Mouse (Mus musculus) cortical plate, adult 2 months (tissue): ENCODE results near the gene Efna5. TPM values are rescaled to one million over a fixed set of nuclear protein-coding genes. Genes with fewer than 3 reads are reported as not detected.

ENCODE experiments used
- H3K27ac ChIP-seq: fragments of 200-500 bp; 2 replicates; pipeline ENCODE4 v1.5.1; 2012; ENCODE audit warnings: low read length, control low read depth, inconsistent platforms; ENCODE audit not compliant: insufficient read depth
- H3K4me1 ChIP-seq: fragments of 200-500 bp; 2 replicates; pipeline ENCODE4 v1.6.1; 2011; ENCODE audit warnings: low read length; ENCODE audit not compliant: control insufficient read depth, insufficient read depth
- H3K4me3 ChIP-seq: fragments of 200-500 bp; 2 replicates; pipeline ENCODE4 v1.5.1; 2011; ENCODE audit warnings: mild to moderate bottlenecking, low read length, control low read depth; ENCODE audit not compliant: insufficient read depth
- CTCF ChIP-seq: fragments of 200-500 bp; IDR thresholded peaks from 2 replicates; pipeline ENCODE4 v1.5.1; 2011; ENCODE audit warnings: mild to moderate bottlenecking, control low read depth, low read length; ENCODE audit not compliant: insufficient read depth; ENCODE audit errors: extremely low read depth
- POLR2A ChIP-seq: fragments of 200-500 bp; IDR thresholded peaks from 2 replicates; pipeline ENCODE4 v1.6.1; 2011; ENCODE audit warnings: mild to moderate bottlenecking, low read length, control low read depth; ENCODE audit not compliant: insufficient read depth; ENCODE audit errors: extremely low read depth
- polyA plus RNA-seq: library from polyadenylated mRNA; depleted of rRNA; stranded (reverse); fragments of >200 nt; gene quantifications from 2 replicates; pipeline ENCODE4 v1.2.3, GENCODE M21; 2012

The Efna5 gene
- polyA plus RNA-seq, 1 experiment, result 14.8 TPM

GRCm38 (mm10) chr17:62862298-62862999 lies 18.7 kb downstream of the Efna5 start:
- Histone ChIP-seq H3K4me1 (0 out of 2 replicates have a peak, but pooled peaks cover 2% of the 10 kb centered on the region), H3K27ac (no peak overlapping the region), H3K4me3 (no peak overlapping the region)
- TF ChIP-seq CTCF (no peak), POLR2A (no peak)

DNA sequence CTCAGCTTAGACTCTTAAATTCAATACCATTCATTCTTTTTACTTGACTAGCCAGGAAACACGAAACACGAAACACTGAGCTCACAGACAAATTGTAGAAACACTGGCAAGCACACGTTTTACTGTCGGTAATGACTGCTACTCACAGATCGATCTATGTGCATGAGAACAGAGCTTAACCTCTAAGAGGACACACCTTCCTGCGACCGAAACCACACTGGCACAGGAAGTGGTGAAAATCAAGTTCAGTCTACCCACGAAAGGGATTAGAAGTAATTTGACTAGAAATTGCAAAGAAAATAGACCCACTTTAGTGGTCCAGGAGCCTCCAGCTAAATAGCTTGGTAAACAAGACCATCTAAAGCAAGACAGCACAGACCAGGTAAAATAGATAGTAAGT lies 23.8 kb downstream of the Efna5 start:
- TF ChIP-seq CTCF (no peak), POLR2A (no peak)
- H3K27ac ChIP-seq, result no peak overlapping the region
- H3K4me1 ChIP-seq, result peaks cover 2% of the 10 kb centered on the region
- H3K4me3 ChIP-seq, result no peak overlapping the region

GRCm38 (mm10) chr17:62853741-62854140 lies 27.4 kb downstream of the Efna5 start:
- no peak overlapping the region for H3K4me3 ChIP-seq
- peaks cover 5% of the 10 kb centered on the region for H3K4me1 ChIP-seq
- H3K27ac ChIP-seq, result no peak overlapping the region
- TF ChIP-seq CTCF, result no peak
- TF ChIP-seq POLR2A, result no peak

GRCm38 (mm10) chr17:62852822-62853608 lies 28.1 kb downstream of the Efna5 start:
- Histone ChIP-seq H3K27ac (no peak overlapping the region), H3K4me1 (peaks cover 5% of the 10 kb centered on the region), H3K4me3 (no peak overlapping the region)
- TF ChIP-seq CTCF (no peak), POLR2A (no peak)

DNA sequence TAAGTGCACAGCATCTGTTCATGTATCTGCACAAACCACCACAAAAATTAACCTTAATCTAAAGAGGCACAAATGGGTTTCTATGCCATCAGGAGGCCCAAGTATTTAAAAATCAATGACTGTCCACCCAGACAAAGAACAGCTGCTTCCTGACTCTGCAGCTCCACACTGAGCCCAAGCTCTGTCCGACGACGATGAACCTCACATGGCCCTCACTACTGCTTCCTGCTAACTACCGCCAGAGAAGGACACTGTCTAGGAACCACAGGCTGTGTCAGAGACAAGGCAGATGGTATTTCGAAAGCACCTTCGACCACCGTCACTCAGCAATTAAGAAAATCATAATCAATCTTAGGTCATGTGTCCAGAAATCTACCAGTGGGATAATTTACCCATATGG lies 29.8 kb downstream of the Efna5 start:
- no peak overlapping the region for H3K27ac ChIP-seq
- H3K4me3 ChIP-seq, result no peak overlapping the region
- TF ChIP-seq POLR2A (no peak), CTCF (no peak)
- peaks cover 5% of the 10 kb centered on the region for H3K4me1 ChIP-seq

DNA sequence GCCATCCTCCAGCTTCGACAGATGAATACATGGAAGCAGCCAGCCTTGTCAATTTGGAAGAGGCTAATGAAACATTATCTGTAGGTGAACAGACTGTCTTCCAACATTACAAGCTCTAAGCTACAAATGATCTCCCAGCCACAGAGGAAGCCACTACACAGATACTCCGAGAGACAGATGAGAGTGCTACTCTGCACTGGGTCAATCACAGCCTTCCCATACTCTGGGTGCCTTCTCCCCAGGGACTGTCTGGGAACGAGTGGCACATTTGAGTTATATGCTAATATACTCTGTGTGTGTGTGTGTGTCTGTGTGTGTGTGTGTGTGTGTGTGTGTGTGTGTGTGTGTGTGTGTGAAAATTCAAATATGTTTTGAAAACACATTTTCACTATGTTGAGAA lies 30.5 kb downstream of the Efna5 start:
- no peak overlapping the region for H3K4me3 ChIP-seq
- TF ChIP-seq POLR2A, result no peak
- H3K4me1 ChIP-seq, result peaks cover 5% of the 10 kb centered on the region
- no peak overlapping the region for H3K27ac ChIP-seq

- H3K4me1 ChIP-seq, result peaks cover 5% of the 10 kb centered on the region
- no peak overlapping the region for H3K4me3 ChIP-seq
- no peak overlapping the region for H3K27ac ChIP-seq
- TF ChIP-seq POLR2A (no peak), CTCF (no peak)
Measured at GRCm38 (mm10) chr17:62849676-62850075, 31.4 kb downstream of the Efna5 start.

DNA sequence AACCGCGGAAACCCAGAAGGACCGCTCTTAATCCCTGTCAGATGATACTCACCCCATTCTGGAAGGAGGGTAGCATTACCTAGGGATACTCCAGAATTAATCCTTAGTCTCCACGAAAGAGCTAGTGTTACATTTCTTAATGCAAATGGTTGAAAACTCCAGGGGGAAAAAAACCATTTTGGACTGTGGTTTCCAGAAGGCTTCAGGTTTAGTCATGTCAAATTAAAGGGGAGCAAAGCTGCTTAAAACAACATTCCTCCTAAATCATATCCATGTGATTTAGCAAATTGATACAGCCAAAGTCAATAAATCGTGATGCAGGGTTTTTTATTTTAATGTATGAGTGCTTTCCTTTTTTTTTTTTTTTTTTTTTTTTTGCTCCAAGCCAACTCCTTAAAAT lies 35.5 kb downstream of the Efna5 start:
- Histone ChIP-seq H3K27ac (no peak overlapping the region), H3K4me3 (no peak overlapping the region), H3K4me1 (peaks cover 3% of the 10 kb centered on the region; the same call in 1 of the 2 replicates)
- TF ChIP-seq POLR2A (no peak), CTCF (no peak)

DNA sequence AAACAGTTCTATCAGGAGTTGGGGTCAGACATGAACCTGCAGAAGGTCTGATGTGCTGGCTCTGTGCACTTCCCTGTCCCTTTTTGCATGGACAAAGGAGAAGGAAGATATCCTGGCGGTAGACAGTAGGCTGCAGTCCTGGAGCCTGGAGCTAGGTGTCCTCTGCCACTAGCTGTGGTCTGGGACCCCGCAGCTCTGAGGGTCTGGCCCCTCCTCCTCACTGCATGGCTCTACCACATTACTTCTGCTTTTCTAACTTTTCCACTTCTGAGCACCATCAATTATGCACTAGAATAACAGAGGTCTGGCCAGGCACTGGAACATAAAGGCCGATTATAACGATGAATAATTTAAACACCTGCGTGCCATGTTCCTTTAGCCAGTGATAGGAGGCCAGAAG lies 36.8 kb downstream of the Efna5 start:
- no peak for TF ChIP-seq POLR2A
- no peak for TF ChIP-seq CTCF
- Histone ChIP-seq H3K27ac (no peak overlapping the region), H3K4me3 (no peak overlapping the region), H3K4me1 (no peaks in the 10 kb centered on the region; the same call in 1 of the 2 replicates)

DNA sequence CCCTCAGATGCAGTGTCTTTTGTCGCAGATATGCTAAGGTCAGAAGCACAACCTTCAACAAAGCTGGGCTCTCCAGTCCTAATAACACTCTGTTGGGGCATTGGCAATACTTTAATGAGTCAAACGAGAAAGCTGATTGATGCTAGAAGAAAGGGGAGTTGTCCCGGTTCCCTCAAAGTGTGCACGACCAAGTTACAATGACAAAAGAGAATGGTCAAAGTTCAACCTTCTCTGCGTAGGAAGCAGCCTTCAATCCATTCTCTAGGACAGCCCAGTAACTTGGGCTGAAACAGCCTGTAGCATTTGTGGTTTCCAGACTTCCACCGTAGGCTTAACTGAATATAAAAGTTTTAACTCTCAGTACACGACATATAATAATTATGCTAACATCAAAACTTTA lies 43.8 kb downstream of the Efna5 start:
- H3K4me3 ChIP-seq, result no peak overlapping the region
- TF ChIP-seq POLR2A, result no peak
- TF ChIP-seq CTCF, result no peak
- no peak overlapping the region for H3K27ac ChIP-seq
- H3K4me1 ChIP-seq, result no peaks in the 10 kb centered on the region
